Mouse (Mus musculus): ENCODE measurements around the gene Edc4. TPM values are rescaled to one million over a fixed set of nuclear protein-coding genes. Genes with fewer than 3 reads are reported as not detected.

The Edc4 gene
- total and polyA plus RNA-seq, 3 experiments = 28.7 to 46.4 (median 41.6) TPM

GRCm38 (mm10) chr8:105925123-105925522 is 44.4 kb downstream of the Edc4 start:
- no peaks in the 10 kb centered on the region for H3K27me3 ChIP-seq (replicated peaks)
- dilution Hi-C loops (cut with MboI; ENCODE audit: extremely low pct_ligation_motif_present, extremely low pct_unique_long_range_greater_than_20kb, low sequenced_read_pairs) (no loop called here), in situ Hi-C loops (cut with MboI; ENCODE audit: low pct_ligation_motif_present, low pct_unique_long_range_greater_than_20kb, low sequenced_read_pairs) (loop anchor here (5.0 kb wide), 1 partner anchor 213 kb away; no protein-coding TSS in a partner anchor)
- no peak for DNase-seq (ENCODE audit: extremely low read depth)
- no peaks in the 10 kb centered on the region for H3K9me3 ChIP-seq (replicated peaks; ENCODE audit: low read length)
- no peak overlapping the region for H3K4me2 ChIP-seq (ENCODE audit: insufficient read depth, low read depth, poor library complexity, severe bottlenecking)
- no peak overlapping the region for H3K9ac ChIP-seq (ENCODE audit: insufficient read depth, low read depth)
- H3K36me3 ChIP-seq (replicated peaks in 1 of 2; ENCODE audit: control insufficient read depth in 1 of 2, insufficient read depth in 1 of 2, low read length in 1 of 2) = peaks cover 9 to 47% of the 10 kb centered on the region in 2 experiments
- H3K79me2 ChIP-seq (replicated peaks; ENCODE audit: control insufficient read depth, extremely low read depth, insufficient read depth, poor library complexity, severe bottlenecking) = no peaks in the 10 kb centered on the region
- peaks cover 7 to 29% of the 10 kb centered on the region in 2 experiments; a peak in 3 of 4 replicates for H3K4me1 ChIP-seq (ENCODE audit: control insufficient read depth in 1 of 2, insufficient read depth in 2 of 2)
- no peak overlapping the region for H3K4me3 ChIP-seq (replicated peaks in 1 of 3; ENCODE audit: low read depth in 2 of 3, low read length in 2 of 3, poor library complexity in 1 of 3)
- no peak overlapping the region for H3K27ac ChIP-seq (ENCODE audit: insufficient read depth, low read depth)
- TF ChIP-seq MAZ (IDR thresholded peaks at IDR 0.05; ENCODE audit: low read depth, low read length) = no peak
- no peak for TF ChIP-seq IRF4 (IDR thresholded peaks at IDR 0.05; ENCODE audit: low read depth, low read length)
- TF ChIP-seq ETS1 (conservative IDR thresholded peaks at IDR 0.05; ENCODE audit: low read depth, low read length) = no peak
- no peak for TF ChIP-seq GABPA (IDR thresholded peaks at IDR 0.05; ENCODE audit: insufficient replicate concordance, low read depth, low read length)
- TF ChIP-seq RAD21 (IDR thresholded peaks at IDR 0.05; ENCODE audit: low read depth, low read length) = no peak
- TF ChIP-seq BHLHE40 (IDR thresholded peaks at IDR 0.05; ENCODE audit: low read depth, low read length) = no peak
- TF ChIP-seq CHD1 (IDR thresholded peaks at IDR 0.05; ENCODE audit: low read depth, low read length) = no peak
- TF ChIP-seq CTCF (conservative IDR thresholded peaks at IDR 0.05 in 1 of 2, IDR thresholded peaks at IDR 0.05 in 1 of 2; ENCODE audit: low read depth in 2 of 2, low read length in 2 of 2) = no peak
- no peak for TF ChIP-seq ZNF384 (IDR thresholded peaks at IDR 0.05; ENCODE audit: low read depth, low read length)
- TF ChIP-seq SIN3A (IDR thresholded peaks at IDR 0.05; ENCODE audit: low read length) = no peak
- no peak for TF ChIP-seq JUN (IDR thresholded peaks at IDR 0.05; ENCODE audit: insufficient read depth, low read depth, low read length)
- TF ChIP-seq KAT2A (IDR thresholded peaks at IDR 0.05; ENCODE audit: insufficient replicate concordance, low read length) = no peak
- TF ChIP-seq USF1 (IDR thresholded peaks at IDR 0.05; ENCODE audit: low read depth, low read length) = no peak

GRCm38 (mm10) chr8:105930602-105931001 is 49.9 kb downstream of the Edc4 start:
- H3K36me3 ChIP-seq (replicated peaks in 1 of 2; ENCODE audit: control insufficient read depth in 1 of 2, insufficient read depth in 1 of 2, low read length in 1 of 2) = peaks cover 23 to 75% of the 10 kb centered on the region in 2 experiments
- H3K9ac ChIP-seq (ENCODE audit: insufficient read depth, low read depth) = no peak overlapping the region
- no peaks in the 10 kb centered on the region for H3K27me3 ChIP-seq (replicated peaks)
- H3K4me1 ChIP-seq (ENCODE audit: control insufficient read depth in 1 of 2, insufficient read depth in 2 of 2) = peaks cover 0 to 20% of the 10 kb centered on the region in 2 experiments; a peak in 2 of 4 replicates
- no peaks in the 10 kb centered on the region for H3K9me3 ChIP-seq (replicated peaks; ENCODE audit: low read length)
- peak; percentile 60; the same call in 1 of the 2 replicates for TF ChIP-seq ELF1 (IDR thresholded peaks at IDR 0.05; ENCODE audit: low read depth, low read length)
- peak; percentile 53 for TF ChIP-seq ZC3H11A (IDR thresholded peaks at IDR 0.05; ENCODE audit: low read depth, low read length)
- TF ChIP-seq MAZ (IDR thresholded peaks at IDR 0.05; ENCODE audit: low read depth, low read length) = peak; percentile 79; the same call in 1 of the 2 replicates
- no peak for TF ChIP-seq EP300 (IDR thresholded peaks at IDR 0.05; ENCODE audit: low read length)
- no peak for TF ChIP-seq BHLHE40 (IDR thresholded peaks at IDR 0.05; ENCODE audit: low read depth, low read length)
- peak; percentile 64 to 96 for TF ChIP-seq CTCF (conservative IDR thresholded peaks at IDR 0.05 in 1 of 2, IDR thresholded peaks at IDR 0.05 in 1 of 2; ENCODE audit: low read depth in 2 of 2, low read length in 2 of 2)
- TF ChIP-seq RAD21 (IDR thresholded peaks at IDR 0.05; ENCODE audit: low read depth, low read length) = peak; percentile 85
- no peak for TF ChIP-seq ETS1 (conservative IDR thresholded peaks at IDR 0.05; ENCODE audit: low read depth, low read length)
- no peak for TF ChIP-seq POLR2A (IDR thresholded peaks at IDR 0.05; ENCODE audit: low read depth, low read length)
- TF ChIP-seq SIN3A (IDR thresholded peaks at IDR 0.05; ENCODE audit: low read length) = no peak
- TF ChIP-seq SMC3 (IDR thresholded peaks at IDR 0.05; ENCODE audit: low read depth, low read length) = peak; percentile 93
- peak; percentile 43; the same call in 1 of the 2 replicates for TF ChIP-seq MEF2A (IDR thresholded peaks at IDR 0.05; ENCODE audit: borderline replicate concordance, low read depth, low read length)
- no peak for TF ChIP-seq UBTF (IDR thresholded peaks at IDR 0.05; ENCODE audit: low read depth, low read length)
- no peak for TF ChIP-seq MAFK (IDR thresholded peaks at IDR 0.05; ENCODE audit: insufficient replicate concordance, low read length)
- in situ Hi-C loops (cut with MboI; ENCODE audit: low pct_ligation_motif_present, low pct_unique_long_range_greater_than_20kb, low sequenced_read_pairs) = no loop called here
- no peak overlapping the region for H3K4me2 ChIP-seq (ENCODE audit: insufficient read depth, low read depth, poor library complexity, severe bottlenecking)
- peak; percentile 75 for DNase-seq (ENCODE audit: extremely low read depth)
- dilution Hi-C loops (cut with MboI; ENCODE audit: extremely low pct_ligation_motif_present, extremely low pct_unique_long_range_greater_than_20kb, low sequenced_read_pairs) = no loop called here
- no peak overlapping the region for H3K27ac ChIP-seq (ENCODE audit: insufficient read depth, low read depth)
- H3K79me2 ChIP-seq (replicated peaks; ENCODE audit: control insufficient read depth, extremely low read depth, insufficient read depth, poor library complexity, severe bottlenecking) = no peaks in the 10 kb centered on the region
- H3K4me3 ChIP-seq (replicated peaks in 1 of 3; ENCODE audit: low read depth in 2 of 3, low read length in 2 of 3, poor library complexity in 1 of 3) = no peak overlapping the region

Measured in CH12.LX (cell line).